In genomic region chrX:96225474-96225873, GRCm38 (mm10) we compare ENCODE assay signal across 22 mouse cellular contexts.
A peak's percentile ranks its signal among the peaks of the same experiment; 100 is the strongest.
DNase-seq lines count a peak whose midpoint lies in the region; ATAC-seq and TF ChIP-seq lines count a peak whose summit lies in the region.
"Had no signal": no experiment of that assay in that cellular context is flagged by ENCODE, and none has a peak within 500 bp of the region (broad histone marks: within the 10 kb centered on the region; RNA-seq: fewer than 3 reads in every experiment).

No protein-coding gene starts in this region.

- TF ChIP-seq POLR2A in bone marrow macrophage, adult 2 months (IDR thresholded peaks at IDR 0.05; ENCODE audit: borderline replicate concordance, low read depth, low read length), result no peak

- peak; percentile 59 for ATAC-seq in megakaryocyte progenitor cell, adult 5-6 weeks (replicated peaks; ENCODE audit: poor library complexity)
- no peak for ATAC-seq in midbrain, embryonic 16.5 days
- ATAC-seq: forebrain, embryonic 14.5 days; forebrain, embryonic 16.5 days had no signal

- H3K27ac ChIP-seq in bone marrow macrophage, adult 2 months (ENCODE audit: insufficient read depth, low read depth, low read length), result peak overlapping the region; percentile 84
- peak overlapping the region; percentile 94 for H3K27ac ChIP-seq in macrophage
- no peak overlapping the region for H3K27ac ChIP-seq in midbrain, embryonic 16.5 days (ENCODE audit: low read length)
- H3K27ac ChIP-seq: embryonic facial prominence, embryonic 13.5 days; embryonic facial prominence, embryonic 15.5 days; forebrain, embryonic 10.5 days; forebrain, embryonic 12.5 days had no signal

- no peaks in the 10 kb centered on the region for H3K36me3 ChIP-seq in macrophage (ENCODE audit: inconsistent target)
- no peaks in the 10 kb centered on the region for H3K36me3 ChIP-seq in midbrain, embryonic 16.5 days (ENCODE audit: control insufficient read depth, insufficient read depth, low read length)
- H3K36me3 ChIP-seq: embryonic facial prominence, embryonic 13.5 days; embryonic facial prominence, embryonic 15.5 days; forebrain, embryonic 10.5 days; forebrain, embryonic 12.5 days had no signal

- no peak overlapping the region for H3K9ac ChIP-seq in midbrain, embryonic 16.5 days (ENCODE audit: low read depth, low read length)
- H3K9ac ChIP-seq: embryonic facial prominence, embryonic 13.5 days; embryonic facial prominence, embryonic 15.5 days; forebrain, embryonic 12.5 days had no signal

- no peak overlapping the region for H3K4me2 ChIP-seq in midbrain, embryonic 16.5 days (ENCODE audit: low read length)
- H3K4me2 ChIP-seq: embryonic facial prominence, embryonic 13.5 days; embryonic facial prominence, embryonic 15.5 days; forebrain, embryonic 12.5 days had no signal

- no peaks in the 10 kb centered on the region for H3K27me3 ChIP-seq in midbrain, embryonic 16.5 days (ENCODE audit: control insufficient read depth, insufficient read depth, low read depth, low read length)
- H3K27me3 ChIP-seq: embryonic facial prominence, embryonic 13.5 days; embryonic facial prominence, embryonic 15.5 days; forebrain, embryonic 12.5 days had no signal

- no peak for TF ChIP-seq CTCF in bone marrow macrophage, adult 2 months (IDR thresholded peaks at IDR 0.05; ENCODE audit: low read depth, low read length)

- no peaks in the 10 kb centered on the region for H3K9me3 ChIP-seq in midbrain, embryonic 16.5 days (replicated peaks; ENCODE audit: control insufficient read depth, low read length, poor library complexity, severe bottlenecking)
- H3K9me3 ChIP-seq: embryonic facial prominence, embryonic 13.5 days; embryonic facial prominence, embryonic 15.5 days; forebrain, embryonic 10.5 days; forebrain, embryonic 12.5 days had no signal

- no peaks in the 10 kb centered on the region for H3K79me2 ChIP-seq in macrophage (ENCODE audit: inconsistent target)

- no peak overlapping the region for H3K4me3 ChIP-seq in bone marrow macrophage, adult 2 months (ENCODE audit: insufficient read depth, low read length)
- H3K4me3 ChIP-seq in macrophage (ENCODE audit: inconsistent target), result no peak overlapping the region
- no peak overlapping the region for H3K4me3 ChIP-seq in midbrain, embryonic 16.5 days (ENCODE audit: low read depth, low read length)
- H3K4me3 ChIP-seq: embryonic facial prominence, embryonic 13.5 days; embryonic facial prominence, embryonic 15.5 days; erythroblast, embryonic 14.5 days; forebrain, embryonic 10.5 days; forebrain, embryonic 12.5 days had no signal

- H3K4me1 ChIP-seq in bone marrow macrophage, adult 2 months (ENCODE audit: control insufficient read depth, insufficient read depth, low read length), result peaks cover 26% of the 10 kb centered on the region
- no peaks in the 10 kb centered on the region for H3K4me1 ChIP-seq in midbrain, embryonic 16.5 days (ENCODE audit: control insufficient read depth, insufficient read depth, low read length)
- H3K4me1 ChIP-seq: embryonic facial prominence, embryonic 13.5 days; embryonic facial prominence, embryonic 15.5 days; forebrain, embryonic 10.5 days; forebrain, embryonic 12.5 days had no signal

- DNase-seq in adrenal gland, adult 18-20 months (ENCODE audit: low spot score in 2 of 2), result no peak
- DNase-seq in kidney, postnatal 10 days, result no peak
- DNase-seq: adrenal gland, adult 8-10 months; adrenal gland, postnatal 14 days; adrenal gland, postnatal 36 days; cerebellum, adult 11-12 months; cerebellum, adult 2 months; cerebellum, adult 9-10 months; cerebellum, postnatal 14 days; cerebellum, postnatal 36 days; embryo, embryonic 11 days had no signal
